Mouse (Mus musculus) lung, postnatal 36 days (tissue): ENCODE data around the gene Olfr870.
"Not testable (repeated sequence)": the region's sequence is repeated elsewhere in the genome, so short reads cannot be mapped to it uniquely, and the experiment has no call there.

Source experiments
- DNase-seq: peaks from one replicate; pipeline ENCODE4 v3.0.0; 2022; ENCODE audit warnings: mixed read lengths

The Olfr870 gene

GRCm38 (mm10) chr9:20173957-20174356 lies at the start of gene Olfr870:
Gene Olfr870 (minus strand): TSS chr9:20174057.
- DNase-seq: no peak

DNA sequence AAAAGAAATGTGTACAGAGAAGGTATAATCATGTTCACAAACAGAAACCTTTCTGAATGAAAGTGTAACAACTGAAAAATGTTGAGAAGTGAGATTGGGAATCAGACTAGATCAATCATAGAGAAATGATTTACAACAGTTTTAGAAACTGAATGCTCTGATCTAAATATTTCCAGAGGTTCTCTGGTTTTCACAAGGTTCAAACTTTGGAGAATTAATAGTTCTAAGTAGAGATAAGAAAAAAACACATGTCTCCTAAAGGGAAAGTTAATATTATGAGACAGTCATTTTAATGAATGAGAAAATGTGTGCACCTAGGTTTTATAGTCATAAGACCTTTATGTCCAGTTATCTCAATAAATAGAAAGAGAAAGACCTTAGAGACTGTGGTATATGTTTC lies 38.0 kb upstream of the Olfr870 start, which contains the start of gene Olfr871:
Gene Olfr871 (plus strand): TSS at position 301 of the 400 bp plus-strand sequence.
- no peak for DNase-seq

- no peak for DNase-seq
Observed at GRCm38 (mm10) chr9:20211477-20211876, 37.6 kb upstream of the Olfr870 start.

GRCm38 (mm10) chr9:20210812-20211211 lies 37.0 kb upstream of the Olfr870 start:
- DNase-seq: no peak

DNA sequence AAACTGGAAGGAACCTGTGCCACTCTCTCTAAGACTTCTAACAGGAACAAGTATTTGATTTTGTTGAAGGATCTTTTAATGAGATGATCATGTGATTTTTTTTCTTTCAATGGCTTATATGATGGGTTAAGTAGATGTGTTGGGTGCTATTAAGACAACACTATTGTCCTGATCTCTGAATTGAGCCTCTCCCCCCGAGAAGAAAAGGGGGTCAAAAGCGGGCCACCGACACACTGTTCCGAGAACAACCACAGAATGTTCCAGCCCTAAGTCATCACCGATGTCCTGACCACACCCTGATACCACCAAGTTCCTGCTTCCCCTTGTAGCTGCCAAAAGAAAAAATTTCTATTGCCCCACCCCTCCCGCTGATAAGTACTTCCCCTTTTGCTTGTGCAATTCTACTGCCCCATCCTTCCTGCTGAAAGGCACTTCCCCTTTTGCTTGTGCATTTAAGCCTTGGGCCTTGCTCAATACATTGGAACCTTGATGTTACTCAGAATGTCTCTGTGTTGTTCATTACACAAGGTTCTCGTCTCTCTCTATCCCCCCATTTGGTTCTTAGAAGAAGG lies 29.6 kb upstream of the Olfr870 start:
- not testable (repeated sequence) for DNase-seq

GRCm38 (mm10) chr9:20202131-20202530 lies 28.3 kb upstream of the Olfr870 start:
- no peak for DNase-seq

- DNase-seq: no peak
Observed at GRCm38 (mm10) chr9:20179463-20179862, 5.6 kb upstream of the Olfr870 start.

GRCm38 (mm10) chr9:20149706-20150105 lies 24.2 kb downstream of the Olfr870 start:
- no peak for DNase-seq

GRCm38 (mm10) chr9:20128709-20129108 lies 45.1 kb downstream of the Olfr870 start, which contains the start of gene Olfr869:
Gene Olfr869 (plus strand): TSS chr9:20129009.
- DNase-seq: no peak
